Mouse (Mus musculus) cerebellum, postnatal 10 days (tissue): ENCODE measurements around the gene Plau.

Source experiments
- DNase-seq, 2 experiments: peaks; one replicate each; pipeline ENCODE4 v3.0.0; 2021; ENCODE audit warnings: mixed read lengths in 2 of 2

Gene Plau

DNA sequence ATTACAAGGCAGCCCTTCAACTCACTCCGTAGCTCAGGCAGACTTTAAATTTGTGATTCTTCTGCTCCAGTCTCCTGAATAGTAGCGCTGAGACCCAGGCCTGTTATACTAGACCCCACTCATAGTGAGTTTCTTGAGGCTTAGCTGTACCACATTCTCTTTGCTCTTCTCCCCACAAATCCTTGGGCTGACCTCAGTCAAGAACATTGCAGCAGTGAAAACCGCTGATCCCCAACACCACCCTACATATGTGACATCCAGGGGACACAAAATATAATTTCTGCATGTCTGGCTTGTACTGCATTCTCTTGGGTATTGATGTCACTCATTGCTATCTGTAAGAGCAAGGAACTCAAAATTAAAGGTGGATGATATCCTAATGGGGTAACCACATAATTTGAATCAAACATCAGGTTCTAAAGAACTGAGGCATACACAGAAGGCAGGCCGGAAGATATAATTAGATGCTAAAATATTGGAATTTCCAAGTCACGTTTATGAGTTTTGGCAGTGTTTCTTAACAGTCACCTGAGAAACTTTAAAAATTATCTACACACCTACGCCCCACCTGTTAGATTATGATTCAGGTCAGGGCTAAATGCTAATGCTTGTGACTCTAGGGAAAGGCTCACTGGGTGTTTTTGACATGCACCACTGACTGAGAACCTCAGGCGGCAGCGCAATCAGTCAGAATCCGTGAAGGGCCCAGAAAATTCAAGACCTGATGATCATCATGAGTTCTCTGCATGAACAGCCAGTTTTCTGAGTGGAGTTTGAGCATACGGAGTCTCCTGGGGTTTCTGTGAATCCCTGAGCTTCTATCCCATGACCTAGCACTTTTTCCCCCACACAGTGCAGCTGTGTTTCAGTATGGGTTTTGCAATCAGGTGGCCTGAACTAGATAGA is 8.5 kb downstream of the Plau start:
- no peak for DNase-seq

DNA sequence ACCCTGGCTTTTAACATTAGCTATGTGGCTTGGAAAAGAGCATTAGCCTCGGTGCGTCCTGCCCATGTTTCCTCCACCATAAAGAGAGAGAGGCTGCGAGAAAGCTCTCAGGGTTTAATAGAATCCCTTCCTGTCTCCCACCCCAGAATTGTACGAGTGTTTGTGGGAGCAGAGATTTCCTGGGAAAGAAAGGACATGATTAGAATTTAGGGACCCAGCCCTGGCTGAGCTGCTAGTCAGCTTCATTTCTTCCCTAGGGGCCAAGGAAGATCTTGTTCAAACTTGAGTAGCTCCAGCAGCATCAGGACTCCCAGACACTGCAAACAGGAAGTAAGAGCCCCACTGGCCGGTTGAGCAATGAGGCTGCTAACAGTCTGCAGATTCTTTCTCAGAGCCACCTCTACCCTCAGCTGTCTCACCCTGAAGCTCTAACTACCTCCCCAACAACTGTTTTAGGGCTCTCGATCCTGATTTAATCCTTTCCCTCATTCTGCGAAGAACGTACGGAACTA is 9.2 kb downstream of the Plau start:
- no peak for DNase-seq

GRCm38 (mm10) chr14:20846214-20846613 is 9.8 kb downstream of the Plau start:
- no peak for DNase-seq

GRCm38 (mm10) chr14:20847637-20848129 is 11.2 kb downstream of the Plau start:
- DNase-seq = no peak

- DNase-seq = no peak
Measured at GRCm38 (mm10) chr14:20849753-20850152, 13.3 kb downstream of the Plau start.

DNA sequence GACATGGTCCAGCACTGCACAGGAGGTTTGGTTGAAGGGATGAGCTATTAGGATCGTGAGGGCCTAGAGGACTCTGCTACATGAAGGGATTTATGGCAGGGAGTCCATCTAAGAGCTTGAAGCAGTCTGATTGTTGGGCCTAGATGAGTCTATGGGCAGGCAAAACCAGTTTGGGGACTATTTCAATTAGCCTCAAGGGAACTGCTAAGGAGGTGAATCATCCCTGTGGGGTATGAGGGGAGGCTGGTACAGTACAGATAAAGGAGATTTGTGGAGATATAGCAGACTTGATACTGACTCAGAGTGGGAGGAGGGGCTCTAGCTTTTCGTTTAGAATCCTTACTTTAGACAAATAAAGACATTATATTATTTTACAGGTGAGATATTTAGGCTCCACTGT is 14.0 kb downstream of the Plau start:
- DNase-seq = no peak

DNA sequence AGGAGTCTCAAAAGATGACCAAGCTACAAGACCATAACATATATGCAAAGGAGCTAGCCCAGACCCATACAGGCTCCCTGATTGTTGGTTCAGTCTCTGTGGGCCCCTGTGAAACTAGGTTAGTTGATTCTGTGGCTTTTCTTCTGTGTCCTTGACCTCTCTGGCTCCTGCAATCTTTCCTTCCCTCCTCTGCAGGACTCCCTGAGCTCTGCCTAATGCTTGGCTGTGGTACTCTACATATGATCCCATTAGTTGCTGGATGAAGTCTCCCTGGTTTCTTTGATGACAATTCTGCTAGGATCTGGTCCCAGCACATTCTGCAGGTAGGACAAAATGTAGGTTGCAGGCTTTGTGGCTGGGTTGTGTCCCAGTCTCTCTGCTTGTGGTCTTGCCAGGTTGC is 15.3 kb downstream of the Plau start:
- no peak for DNase-seq

- DNase-seq = no peak
Measured at GRCm38 (mm10) chr14:20861152-20861551, 24.7 kb downstream of the Plau start.

GRCm38 (mm10) chr14:20861559-20861958 is 25.1 kb downstream of the Plau start:
- DNase-seq = no peak

GRCm38 (mm10) chr14:20863306-20864065 is 27.0 kb downstream of the Plau start:
- no peak for DNase-seq

- DNase-seq = no peak
Measured at GRCm38 (mm10) chr14:20864192-20864591, 27.7 kb downstream of the Plau start.

DNA sequence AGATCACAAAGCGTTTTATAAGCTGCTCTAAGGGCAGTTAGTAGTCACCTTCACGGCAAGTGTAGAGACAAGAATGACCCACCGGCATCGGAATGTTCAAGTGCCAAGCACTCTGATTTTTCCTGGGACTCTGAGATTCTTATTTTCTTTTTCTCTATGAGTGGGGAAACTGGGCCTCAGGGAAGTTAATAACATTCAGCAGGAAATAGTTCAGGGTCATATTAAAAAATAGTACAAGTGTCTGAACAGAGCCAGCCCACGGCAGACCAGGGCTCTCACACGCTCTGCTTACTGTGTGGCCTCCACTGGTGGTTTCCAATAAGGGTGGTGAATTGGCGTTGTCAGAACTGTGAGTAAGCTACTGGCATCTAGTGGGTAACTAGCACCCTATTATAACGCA is 29.1 kb downstream of the Plau start:
- DNase-seq = no peak

DNA sequence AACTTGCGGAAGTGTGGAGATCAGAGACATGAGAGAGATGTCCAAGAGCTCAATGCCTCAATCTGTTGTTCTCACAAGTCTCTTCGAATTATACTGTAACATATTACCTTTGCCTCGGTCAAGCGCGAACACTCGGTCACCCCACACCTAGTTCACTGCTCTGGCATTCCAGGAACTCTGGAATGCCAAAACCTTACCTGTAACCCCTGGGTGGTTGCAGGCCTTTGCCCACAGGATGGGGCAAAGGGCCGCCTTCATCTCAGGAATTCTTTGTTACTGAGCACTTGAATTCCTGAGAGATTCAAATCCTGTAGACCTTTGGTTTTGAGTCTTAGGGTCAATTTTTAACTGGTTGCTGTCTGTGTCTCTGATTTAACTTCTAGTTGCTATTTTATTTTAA is 29.9 kb downstream of the Plau start:
- no peak for DNase-seq

DNA sequence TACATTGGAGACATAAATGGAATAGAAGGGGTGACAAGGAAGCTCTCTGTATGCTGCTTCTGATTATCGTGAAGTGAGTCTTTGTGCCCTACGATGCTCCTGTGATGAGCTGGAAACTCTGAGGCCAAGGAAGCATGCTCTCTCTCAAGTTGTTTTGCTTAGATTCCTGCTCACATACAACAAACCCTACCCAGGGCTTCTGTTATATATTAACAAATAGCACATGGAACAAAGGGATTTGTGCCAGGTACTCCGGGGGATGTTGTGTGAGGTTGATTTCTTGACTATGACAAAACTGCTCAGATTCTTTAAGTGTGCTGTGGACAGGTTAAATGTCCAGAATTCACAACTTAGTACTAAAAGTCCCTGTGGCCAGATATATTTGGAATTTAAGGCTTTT is 33.6 kb downstream of the Plau start:
- DNase-seq = no peak

GRCm38 (mm10) chr14:20871495-20871894 is 35.0 kb downstream of the Plau start:
- DNase-seq = no peak

GRCm38 (mm10) chr14:20873307-20873706 is 36.8 kb downstream of the Plau start:
- DNase-seq = peak; percentile 90 to 92

DNA sequence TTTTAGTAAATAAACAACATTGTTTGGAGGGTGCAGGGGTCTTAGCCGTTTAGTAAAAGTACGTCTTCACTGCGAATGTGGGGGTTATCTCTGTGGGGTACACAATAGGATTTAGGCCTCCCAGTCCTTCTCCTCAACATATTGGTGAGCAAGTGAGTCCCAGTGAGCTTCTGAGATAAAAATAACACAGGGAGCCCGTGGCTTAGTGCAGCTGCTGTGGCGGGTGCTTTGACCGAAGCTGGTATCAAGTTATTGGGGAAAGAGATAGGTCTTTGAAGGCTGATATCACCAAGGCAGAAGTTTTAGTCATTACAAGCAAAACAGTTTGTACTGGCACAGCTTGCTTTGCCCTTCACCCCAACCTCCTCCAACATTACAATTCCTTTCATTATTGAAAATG is 37.5 kb downstream of the Plau start:
- DNase-seq = no peak

- no peak for DNase-seq
Measured at GRCm38 (mm10) chr14:20884691-20885090, 48.2 kb downstream of the Plau start.

DNA sequence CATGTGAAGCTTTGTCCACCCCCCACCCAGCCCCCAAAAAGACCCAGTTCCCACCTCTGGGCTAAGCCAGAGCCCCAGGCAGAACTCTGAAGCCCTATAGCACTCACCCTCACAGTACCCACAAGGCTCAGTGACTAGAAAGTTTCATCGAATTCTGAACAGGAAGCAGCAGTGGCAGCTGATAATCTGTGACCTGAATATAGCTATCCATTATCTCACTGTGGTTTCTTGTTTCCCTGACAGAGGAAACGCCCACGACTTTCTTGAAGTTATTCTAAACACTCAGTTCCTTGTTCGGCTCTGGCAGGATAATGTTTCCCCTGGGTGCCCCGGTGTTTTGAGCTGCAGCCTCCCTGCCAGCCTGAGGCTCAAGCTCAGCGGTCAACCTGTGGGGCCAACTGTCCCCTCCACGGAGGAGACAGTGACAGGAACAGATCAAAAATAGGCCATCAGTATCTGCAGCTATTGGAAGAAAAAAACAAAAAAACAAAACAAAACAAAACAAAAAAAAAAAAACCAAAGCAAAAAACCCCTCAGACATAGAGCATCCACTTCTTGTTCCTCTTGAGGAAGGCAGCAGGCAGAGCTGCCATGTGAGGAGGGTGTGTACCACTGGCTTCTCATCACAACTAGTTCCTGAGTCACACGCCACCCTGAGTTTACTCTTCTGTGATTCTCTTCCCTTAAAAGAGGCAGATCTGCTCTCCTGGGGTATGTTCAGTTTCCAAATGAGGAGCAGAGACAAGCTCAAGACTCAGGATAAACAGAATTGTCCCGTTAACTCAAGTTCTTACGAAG is 48.8 kb downstream of the Plau start:
- no peak for DNase-seq

GRCm38 (mm10) chr14:20886266-20886665 is 49.8 kb downstream of the Plau start:
- DNase-seq = peak; percentile 47 to 52

GRCm38 (mm10) chr14:20887541-20888085 is 51.2 kb downstream of the Plau start:
- no peak for DNase-seq

- peak; percentile 16 to 23 for DNase-seq
Measured at GRCm38 (mm10) chr14:20891941-20892402, 55.5 kb downstream of the Plau start.
